Mouse (Mus musculus): ENCODE data around the gene Tbc1d1.
A peak's percentile ranks its signal among the peaks of the same experiment; 100 is the strongest.

The Tbc1d1 gene

GRCm38 (mm10) chr5:64161917-64162316 lies 5.8 kb downstream of the Tbc1d1 start:
- no peak for DNase-seq

GRCm38 (mm10) chr5:64162582-64162981 lies 6.5 kb downstream of the Tbc1d1 start:
- no peak for DNase-seq

- DNase-seq: no peak
Measured at GRCm38 (mm10) chr5:64164414-64164813, 8.3 kb downstream of the Tbc1d1 start.

GRCm38 (mm10) chr5:64165826-64166225 lies 9.7 kb downstream of the Tbc1d1 start:
- no peak for DNase-seq

GRCm38 (mm10) chr5:64168990-64169540 lies 13.0 kb downstream of the Tbc1d1 start:
- no peak for DNase-seq

- no peak for DNase-seq
Measured at GRCm38 (mm10) chr5:64172884-64173283, 16.8 kb downstream of the Tbc1d1 start.

GRCm38 (mm10) chr5:64173302-64173701 lies 17.2 kb downstream of the Tbc1d1 start:
- DNase-seq: no peak

- DNase-seq: no peak
Measured at GRCm38 (mm10) chr5:64174429-64174935, 18.4 kb downstream of the Tbc1d1 start.

- DNase-seq: peak; percentile 41
Measured at GRCm38 (mm10) chr5:64180548-64180947, 24.4 kb downstream of the Tbc1d1 start.

GRCm38 (mm10) chr5:64183712-64184111 lies 27.6 kb downstream of the Tbc1d1 start:
- no peak for DNase-seq

GRCm38 (mm10) chr5:64185257-64185656 lies 29.2 kb downstream of the Tbc1d1 start:
- no peak for DNase-seq

GRCm38 (mm10) chr5:64186566-64186965 lies 30.5 kb downstream of the Tbc1d1 start:
- peak; percentile 21 for DNase-seq

- peak; percentile 17 for DNase-seq
Measured at GRCm38 (mm10) chr5:64188083-64188648, 32.1 kb downstream of the Tbc1d1 start.

- no peak for DNase-seq
Measured at GRCm38 (mm10) chr5:64190892-64191291, 34.8 kb downstream of the Tbc1d1 start.

GRCm38 (mm10) chr5:64193353-64193752 lies 37.2 kb downstream of the Tbc1d1 start:
- DNase-seq: peak; percentile 21

GRCm38 (mm10) chr5:64196250-64196865 lies 40.3 kb downstream of the Tbc1d1 start:
- no peak for DNase-seq

- DNase-seq: peak; percentile 35
Measured at GRCm38 (mm10) chr5:64196866-64197321, 40.8 kb downstream of the Tbc1d1 start.

- DNase-seq: no peak
Measured at GRCm38 (mm10) chr5:64198624-64199023, 42.5 kb downstream of the Tbc1d1 start.

GRCm38 (mm10) chr5:64201071-64201470 lies 45.0 kb downstream of the Tbc1d1 start:
- no peak for DNase-seq

- DNase-seq: peak; percentile 70
Measured at GRCm38 (mm10) chr5:64202306-64202705, 46.2 kb downstream of the Tbc1d1 start.

- no peak for DNase-seq
Measured at GRCm38 (mm10) chr5:64205610-64206009, 49.5 kb downstream of the Tbc1d1 start.

- DNase-seq: no peak
Measured at GRCm38 (mm10) chr5:64206431-64206830, 50.3 kb downstream of the Tbc1d1 start.

GRCm38 (mm10) chr5:64206875-64207274 lies 50.8 kb downstream of the Tbc1d1 start:
- DNase-seq: no peak

GRCm38 (mm10) chr5:64207800-64208199 lies 51.7 kb downstream of the Tbc1d1 start:
- no peak for DNase-seq
